Mouse (Mus musculus) adrenal gland, adult 2 months (tissue): Measurements from ENCODE around the gene Apoc1. TPM values are rescaled to one million over a fixed set of nuclear protein-coding genes. Genes with fewer than 3 reads are reported as not detected.
A peak's percentile ranks its signal among the peaks of the same experiment; 100 is the strongest.

Experiments used
- DNase-seq: peaks from one replicate; pipeline ENCODE4 v3.0.0; 2021
- long read RNA-seq: library from polyadenylated mRNA; stranded (forward); transcript quantifications from one replicate; pipeline ENCODE4 v2.0.0, GENCODE M21; 2021
- polyA plus RNA-seq: library from polyadenylated mRNA; depleted of rRNA; stranded (reverse); fragments of >200 nt; gene quantifications from 2 replicates; pipeline ENCODE4 v1.2.3, GENCODE M21; 2012; rRNA removed
- total RNA-seq, 2 experiments: library from RNA; stranded (reverse); gene quantifications; 2 replicates each; pipeline ENCODE4 v1.2.3; 2021

Apoc1 gene
- total RNA-seq: 1,000 to 10,000 TPM in 1 of 2 experiments, 100 to 1,000 TPM in 1; 204 to 1,066 TPM
- 76.5 and 212 TPM in 2 replicates for polyA plus RNA-seq
- long read RNA-seq, transcript Apoc1-201 (4 exons, 432 nt): major isoform, 55 of 62 reads
- long read RNA-seq, partial matches to known transcripts: 3 of 62 reads
- long read RNA-seq, other reads (novel, unspliced or antisense): 2 of 62 reads

DNA sequence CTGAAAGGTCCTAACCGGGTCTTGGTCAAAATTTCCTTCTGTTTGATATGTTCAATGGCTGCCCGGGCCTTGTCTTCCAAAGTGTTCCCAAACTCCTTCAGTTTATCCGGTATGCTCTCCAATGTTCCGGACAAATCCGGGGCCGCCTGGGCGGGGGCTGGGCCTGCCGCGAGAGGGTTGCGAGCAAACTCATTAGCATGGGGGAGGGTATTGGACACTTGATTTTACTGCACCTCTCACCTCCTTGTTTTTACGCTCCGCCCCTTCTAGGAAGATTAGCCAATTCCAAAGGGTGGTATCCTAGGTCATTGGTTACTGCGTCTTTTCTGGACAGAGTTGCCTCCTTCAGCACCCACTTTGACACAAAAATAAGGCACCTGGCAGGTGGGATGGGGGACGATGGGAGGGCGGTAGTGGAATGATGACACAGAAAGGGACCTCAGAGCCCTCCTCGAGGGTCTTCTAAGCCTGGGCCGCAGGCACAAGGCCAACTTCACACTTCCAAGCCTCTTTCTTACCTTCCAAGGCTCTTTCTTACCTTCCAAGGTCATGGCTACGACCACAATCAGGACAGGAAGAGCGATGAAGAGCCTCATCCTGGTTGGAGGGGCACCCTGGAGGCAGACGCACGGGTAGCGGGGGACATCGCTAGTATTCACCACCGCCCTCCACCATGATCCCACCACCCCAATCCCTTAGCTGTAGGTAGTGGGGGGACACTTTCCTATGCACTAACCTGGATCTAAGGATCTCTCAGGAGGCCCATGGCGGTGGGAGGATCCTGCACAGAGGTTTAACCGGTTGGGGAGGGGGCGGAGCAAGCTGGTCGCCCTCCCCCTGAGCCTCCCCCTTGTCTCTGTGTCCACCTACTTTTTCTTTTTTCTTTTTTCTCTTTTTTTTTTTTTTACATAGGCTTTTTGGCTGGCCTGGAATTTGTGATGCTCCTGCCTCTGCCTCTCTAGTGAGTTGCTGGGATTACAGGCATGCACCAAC, at the start of gene Apoc1:
Gene Apoc1, minus strand, starts transcription at position 788 of the 993 bp plus-strand sequence.
- DNase-seq: peak; percentile 69

DNA sequence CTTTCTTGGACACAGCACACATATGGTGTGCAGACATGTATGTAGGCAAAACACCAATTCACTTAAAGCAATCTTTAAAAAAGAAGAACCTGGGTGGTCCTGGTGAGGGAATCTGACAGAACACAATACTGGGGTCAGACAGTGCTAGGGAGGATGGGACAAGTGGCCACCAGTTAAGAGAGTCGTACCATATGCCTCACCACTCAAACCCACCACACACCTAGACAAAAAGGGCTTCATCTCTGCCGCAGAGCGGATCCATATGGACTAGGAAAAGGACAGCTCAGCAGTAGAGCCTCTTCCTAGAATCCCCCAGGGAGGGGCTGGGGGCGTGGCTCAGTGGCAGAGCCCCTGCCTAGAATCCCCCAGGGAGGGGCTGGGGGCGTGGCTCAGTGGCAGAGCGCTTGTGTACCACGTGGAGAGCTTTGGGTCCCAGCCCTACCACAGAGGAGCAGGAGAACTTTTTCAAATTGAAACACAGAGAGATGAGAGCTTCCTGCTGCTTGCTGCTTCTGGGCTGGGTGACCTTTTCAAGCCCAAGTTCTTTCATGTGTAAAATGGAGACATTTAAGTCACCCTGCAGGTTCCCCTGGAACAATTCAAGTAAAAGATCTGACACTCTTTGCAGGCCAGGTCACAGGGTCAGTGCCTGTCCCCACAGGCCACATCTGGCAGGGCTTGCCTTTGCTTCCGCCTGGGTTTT, 49.0 kb upstream of the Apoc1 start:
- DNase-seq: peak; percentile 50

DNA sequence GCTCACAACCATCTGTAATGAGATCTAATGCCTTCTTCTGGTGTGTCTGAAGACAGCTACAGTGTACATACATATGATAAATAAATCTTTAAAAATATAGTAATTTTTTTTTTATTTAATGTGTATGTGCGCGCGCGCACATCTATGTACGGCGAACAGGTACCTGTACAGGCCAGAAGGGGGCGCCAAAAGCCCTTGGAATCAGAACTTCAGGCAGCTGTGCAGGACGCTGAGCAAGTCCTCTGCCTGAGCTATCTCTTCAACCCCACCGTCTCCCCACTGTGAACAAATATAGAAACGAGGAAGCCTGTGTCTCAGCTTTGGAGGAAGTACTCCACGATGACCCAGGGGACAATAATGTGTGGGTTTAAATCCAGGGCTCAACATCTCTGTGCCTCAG, 47.8 kb upstream of the Apoc1 start:
- no peak for DNase-seq

DNA sequence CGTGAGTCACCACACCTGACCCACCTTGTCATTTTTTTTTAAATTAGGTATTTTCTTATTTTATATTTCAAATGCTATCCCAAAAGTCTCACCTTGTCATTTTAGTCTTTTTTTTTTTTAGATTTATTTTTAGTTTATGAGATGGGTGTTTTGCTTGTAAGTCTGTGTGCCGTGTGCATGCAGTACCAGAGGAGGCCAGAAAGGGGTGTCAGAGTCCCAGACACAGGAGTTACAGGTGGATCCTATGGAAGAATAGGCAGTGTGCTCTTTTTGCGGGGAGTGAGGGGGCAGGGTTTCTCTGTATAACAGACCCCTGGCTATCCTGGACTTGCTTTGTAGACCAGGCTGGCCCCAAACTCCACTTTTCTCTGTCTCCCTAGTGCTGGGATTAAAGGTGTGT, 46.3 kb upstream of the Apoc1 start:
- no peak for DNase-seq

DNA sequence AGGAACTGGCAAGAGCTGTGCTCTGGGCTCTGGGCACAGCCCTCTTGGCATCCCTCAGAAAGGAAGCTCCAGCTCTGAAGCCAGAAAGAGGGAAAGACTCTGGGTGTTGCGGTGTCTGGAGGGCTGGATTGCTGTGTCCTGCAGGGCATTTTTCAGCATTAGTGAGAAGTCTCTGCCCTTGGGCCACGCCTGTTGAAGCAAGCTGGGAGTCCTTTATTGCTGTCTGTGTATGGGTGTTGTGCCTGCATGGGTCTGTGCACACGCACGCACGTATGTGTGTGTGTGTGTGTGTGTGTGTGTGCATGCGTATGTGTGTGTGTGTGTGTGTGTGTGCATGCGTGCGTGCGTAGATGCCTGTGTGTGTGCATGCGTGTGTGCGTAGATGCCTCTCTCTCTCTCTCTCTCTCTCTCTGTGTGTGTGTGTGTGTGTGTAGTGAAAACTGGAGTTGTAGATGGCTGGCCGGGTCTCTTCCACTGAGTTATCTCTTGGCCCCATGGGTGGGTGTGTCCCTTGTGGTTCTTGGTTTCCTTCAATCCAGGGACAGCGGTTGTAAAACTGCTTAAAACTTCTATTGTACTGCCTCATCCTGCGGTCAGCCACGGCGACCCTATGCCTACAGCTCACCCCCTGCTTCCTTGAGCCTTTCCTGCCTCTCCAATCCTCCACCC, 44.1 kb upstream of the Apoc1 start:
- no peak for DNase-seq

DNA sequence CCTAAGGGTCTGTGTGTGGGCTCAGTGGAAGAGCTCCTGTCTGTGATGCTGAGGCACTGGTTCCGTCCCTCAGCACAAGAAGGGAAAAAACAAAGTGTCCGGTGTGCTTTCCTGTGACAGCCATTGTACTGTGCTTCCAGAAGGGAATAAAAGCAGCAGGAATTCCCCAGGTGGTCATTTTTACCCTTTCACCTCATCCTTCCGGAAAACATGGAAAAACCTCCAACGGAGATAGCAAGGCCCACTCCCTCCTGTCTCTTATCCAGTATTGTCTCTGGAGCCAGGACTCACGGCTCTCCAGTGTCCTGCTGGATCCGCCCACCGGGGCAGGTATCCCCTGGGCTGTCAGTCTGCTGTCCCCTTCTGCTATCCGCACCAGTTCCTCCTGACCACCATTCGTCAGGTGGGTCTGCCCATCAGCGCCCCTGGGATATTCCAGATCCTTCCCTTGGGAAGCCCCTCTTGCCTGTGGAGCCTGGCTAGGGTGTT, 41.8 kb upstream of the Apoc1 start:
- no peak for DNase-seq

DNA sequence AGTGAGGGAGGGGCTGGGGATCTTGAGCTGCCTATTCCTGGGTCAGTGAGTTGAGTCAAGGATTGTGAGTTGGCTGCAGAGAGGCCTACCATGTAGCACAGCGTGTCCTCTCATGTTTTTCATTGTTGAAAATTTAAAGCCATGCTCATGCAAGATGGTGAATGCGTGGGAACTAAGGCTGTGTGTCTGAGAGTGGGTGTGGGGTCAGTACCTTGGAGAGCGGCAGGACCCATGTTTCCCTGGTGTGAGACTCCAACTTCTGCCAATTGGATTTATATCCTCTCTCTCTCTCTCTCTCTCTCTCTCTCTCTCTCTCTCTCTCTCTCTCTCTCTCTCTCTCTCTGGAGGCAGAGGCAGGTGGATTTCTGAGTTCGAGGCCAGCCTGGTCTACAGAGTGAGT, 34.1 kb upstream of the Apoc1 start:
- DNase-seq: no peak

DNA sequence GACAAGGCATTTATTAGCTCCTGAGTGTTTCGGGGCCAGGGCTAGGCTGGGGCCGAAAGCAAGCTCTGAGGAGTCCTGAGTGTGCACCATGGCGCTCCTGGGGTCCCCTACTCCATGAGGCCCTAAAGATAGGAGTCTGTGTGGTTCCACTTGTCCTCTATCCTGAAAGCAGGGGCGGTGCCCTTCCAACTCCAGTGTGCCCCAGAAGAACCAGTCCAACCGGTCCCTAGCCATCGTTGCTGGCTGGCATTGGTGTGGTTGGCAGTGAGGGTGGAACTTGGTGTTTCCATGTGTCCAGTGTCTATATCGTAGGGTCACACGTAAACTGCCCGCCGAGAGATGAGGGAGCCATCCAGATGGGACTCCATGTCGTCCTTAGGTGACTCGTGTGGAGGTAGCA, 31.7 kb upstream of the Apoc1 start:
- no peak for DNase-seq

DNA sequence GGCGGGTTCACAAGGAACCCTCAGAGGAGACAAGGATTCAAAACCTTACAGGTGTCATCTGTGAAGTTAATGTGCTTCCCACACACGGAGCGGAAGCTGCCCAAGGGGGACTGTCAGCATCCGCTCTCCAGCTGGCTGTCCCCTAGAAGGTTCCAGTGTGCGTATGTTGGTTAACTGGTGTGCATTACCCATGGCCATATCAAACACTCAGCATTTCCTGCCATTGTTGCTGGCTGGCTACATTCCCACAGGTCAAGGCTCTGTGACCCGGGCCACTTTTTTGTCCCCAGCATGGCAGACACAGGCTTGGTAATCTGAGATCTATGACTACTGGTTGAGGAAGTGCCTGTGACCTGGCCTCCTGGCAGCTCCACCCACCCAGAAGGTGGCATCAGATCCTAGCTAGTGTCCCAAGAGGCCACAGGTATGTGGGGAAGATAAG, 30.3 kb upstream of the Apoc1 start:
- peak; percentile 81 for DNase-seq

DNA sequence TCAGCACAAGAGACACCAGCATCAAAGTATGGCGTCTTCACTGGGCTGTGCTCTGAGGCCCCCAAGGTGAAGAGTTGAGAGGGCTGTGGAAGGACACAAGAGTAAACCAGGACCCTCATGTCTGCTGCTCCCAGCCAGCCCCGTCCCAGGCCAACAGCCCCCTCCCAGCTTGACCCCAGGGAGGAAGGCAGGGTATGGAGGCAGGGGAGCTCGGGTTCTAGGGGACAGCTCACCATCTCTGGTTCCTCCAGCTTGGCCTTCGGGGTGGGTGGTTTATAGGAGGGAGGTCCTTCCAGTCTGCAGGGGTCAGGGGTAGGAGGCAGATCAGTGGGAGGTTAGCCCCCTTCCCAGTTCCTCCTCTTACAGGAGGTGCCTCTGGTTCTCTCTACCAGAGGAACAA, 26.7 kb upstream of the Apoc1 start:
- DNase-seq: no peak

DNA sequence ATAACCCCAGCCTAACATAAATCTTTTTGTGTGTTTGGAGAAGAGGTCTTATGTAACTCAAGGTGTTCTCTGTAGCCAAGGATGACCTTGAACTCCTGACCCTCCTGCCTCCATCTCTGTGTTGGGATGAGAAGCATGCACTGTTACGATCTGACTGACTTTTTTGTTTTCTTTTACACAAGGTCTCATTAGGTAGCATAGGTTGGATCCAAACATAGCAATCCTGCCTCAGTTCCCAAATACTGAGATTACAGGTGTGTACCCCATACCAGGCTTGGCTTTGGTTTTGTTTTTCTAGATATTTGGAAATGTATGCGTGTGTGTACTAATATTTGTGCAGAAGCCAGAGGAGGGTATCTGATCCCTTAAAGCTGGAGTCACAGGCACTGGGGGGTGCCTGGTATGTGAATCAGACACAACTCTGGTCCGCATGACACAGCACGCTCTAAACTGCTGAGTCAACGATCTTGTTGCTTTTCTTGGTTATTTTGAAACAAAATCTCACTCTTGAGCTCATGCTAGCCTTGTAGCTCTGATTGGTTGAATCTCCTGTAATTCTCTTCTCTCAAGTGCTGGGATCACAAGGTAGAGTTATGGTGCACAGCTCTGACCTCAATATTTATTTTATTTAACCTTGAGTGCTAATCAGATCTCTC, 26.0 kb upstream of the Apoc1 start:
- no peak for DNase-seq

DNA sequence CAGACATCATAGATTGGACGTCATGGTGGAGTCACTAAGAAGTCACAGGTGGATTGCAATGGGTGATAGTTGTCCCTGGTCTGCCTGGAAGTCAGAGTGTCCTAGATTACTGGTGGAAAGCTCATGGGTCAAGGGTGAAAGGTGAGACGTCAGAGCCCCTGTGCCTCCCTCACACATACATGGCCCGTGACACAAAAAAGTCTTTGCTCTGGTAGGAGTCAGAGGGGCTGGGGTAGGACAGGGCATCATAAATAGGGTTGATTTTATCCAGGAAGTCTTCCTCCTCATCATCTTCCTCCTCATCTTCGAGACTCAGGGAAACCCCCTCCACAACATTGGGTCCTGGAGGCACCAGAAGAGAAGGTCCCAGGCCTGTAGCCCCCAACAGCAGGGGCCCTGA, 24.9 kb upstream of the Apoc1 start:
- DNase-seq: no peak

DNA sequence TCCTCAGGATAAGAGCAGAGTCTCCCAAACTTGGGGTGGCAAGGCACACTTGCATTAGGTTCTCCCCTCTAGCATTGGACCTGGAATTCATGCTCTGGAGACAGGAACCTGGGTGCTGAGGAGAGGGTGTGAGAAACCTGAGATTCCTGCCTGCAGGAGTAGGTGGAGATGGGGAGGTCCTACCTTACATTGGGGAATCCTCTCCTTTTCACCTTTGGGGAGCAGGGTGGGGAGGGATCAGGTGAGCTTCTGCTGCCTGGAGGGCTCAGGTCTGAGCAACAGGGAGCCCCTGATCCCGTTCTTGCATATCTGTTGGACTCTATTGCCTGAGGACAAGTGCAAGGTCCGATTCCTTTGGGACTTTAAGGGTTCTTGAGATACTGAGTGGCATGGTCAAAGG, 24.4 kb upstream of the Apoc1 start:
- DNase-seq: no peak

DNA sequence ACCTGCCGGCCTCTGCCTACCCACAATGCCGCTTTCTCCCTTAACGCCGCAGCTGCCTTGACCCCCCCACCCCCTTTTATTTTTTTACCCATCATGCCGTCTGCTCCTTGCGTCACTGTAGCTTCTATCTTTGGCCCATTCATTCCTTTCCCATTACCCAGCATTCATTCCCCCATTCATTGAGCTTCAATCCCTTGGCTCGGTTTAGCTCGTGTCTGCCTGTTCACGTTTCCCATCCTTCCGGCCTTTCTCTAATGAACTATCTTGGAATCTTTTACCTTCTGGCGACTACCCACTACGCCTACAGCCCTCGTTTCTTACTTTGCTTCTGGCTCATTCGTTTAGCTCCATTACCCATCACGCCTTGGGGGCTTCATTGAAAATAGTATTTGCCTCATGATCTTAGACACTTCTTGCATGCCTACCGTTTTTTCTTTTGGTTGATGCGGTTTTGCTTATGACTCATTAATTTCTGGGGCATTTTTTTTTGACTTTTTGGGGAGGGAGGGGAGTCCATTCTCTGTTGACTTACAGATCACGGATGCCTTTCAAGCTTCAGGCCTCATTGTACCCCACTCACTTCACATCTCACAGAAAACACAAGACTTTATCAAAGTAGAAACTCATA, 23.7 kb upstream of the Apoc1 start:
- DNase-seq: no peak

DNA sequence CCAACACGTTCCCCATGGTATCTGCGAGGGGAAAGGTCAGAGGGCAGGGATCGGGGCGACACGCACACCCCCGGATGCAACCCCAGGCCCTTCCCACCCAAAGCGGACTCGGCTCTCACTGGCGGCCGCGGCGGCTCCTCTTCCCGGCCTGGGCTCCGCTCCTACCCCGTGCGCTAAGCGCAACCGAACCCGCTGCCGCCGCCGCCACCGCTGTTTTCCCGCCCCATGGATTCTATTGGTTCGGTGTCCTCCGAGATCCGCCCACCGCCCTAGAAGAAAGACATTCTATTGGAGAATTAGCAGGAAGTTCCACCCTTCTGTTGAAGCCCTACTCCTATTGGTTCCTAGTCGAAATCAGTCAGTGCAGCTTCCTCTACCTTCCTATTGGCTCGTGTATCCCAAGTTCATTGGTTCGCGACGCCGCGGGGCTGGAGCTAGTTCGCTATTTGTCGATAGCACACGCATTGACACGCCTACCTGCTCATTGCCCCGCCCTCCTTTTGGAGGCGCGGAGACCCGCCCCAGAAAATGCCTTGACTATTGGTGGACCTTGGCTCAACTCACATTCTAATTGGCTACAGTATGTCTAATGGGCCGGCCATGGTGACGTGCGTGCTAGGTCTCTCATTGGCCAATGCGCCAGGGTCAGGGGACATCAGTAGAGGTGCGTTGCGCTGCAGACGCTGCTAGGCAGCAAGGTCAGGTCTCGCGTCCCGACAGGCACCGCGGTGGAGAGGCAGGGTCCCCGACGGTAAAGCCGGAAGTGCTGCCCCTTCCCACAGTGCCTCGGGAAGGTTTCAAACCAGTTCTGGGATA, 23.0 kb upstream of the Apoc1 start, which contains the start of gene Tomm40:
Gene Tomm40, minus strand, starts transcription at position 200 of the 816 bp plus-strand sequence.
- peak; percentile 99 for DNase-seq

DNA sequence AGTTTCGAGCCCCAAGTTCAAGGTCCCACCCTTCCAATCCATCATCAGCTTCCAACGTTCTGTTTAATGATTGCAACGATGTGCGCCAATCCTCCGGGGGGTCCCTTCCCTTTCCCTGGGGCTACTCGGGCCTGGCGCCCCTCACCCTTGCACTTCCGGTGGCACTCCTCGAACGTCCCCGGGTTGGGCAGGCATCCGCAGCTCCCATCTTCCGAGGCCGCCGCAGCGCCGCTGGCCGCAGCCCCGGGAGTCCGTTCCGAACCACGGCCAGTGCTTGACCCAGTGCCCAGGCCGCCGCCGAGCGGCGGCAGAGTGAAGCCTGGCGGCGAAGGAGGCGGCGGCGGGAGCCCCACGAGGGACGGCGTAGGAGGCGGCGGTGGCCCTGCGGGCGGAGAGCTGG, 22.4 kb upstream of the Apoc1 start:
- no peak for DNase-seq

DNA sequence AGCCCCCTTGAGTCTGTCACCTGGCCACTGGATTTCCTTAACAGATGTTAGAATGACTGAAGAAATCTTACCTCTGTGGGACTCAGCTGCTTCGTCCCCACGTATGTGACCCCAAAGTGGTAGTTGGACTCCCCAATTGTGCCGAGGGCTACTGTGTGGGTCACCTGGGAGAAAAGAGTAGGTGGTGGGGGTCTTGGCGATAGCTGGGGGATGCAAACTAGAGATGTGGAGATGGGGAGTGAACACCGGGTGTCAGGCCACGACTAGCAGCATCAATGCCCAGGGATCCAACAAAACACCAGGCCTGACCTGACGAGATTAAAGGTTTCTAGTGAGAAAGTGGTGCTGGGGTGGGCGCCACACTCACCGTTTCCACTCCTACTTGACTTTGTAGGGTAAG, 21.1 kb upstream of the Apoc1 start:
- DNase-seq: no peak

DNA sequence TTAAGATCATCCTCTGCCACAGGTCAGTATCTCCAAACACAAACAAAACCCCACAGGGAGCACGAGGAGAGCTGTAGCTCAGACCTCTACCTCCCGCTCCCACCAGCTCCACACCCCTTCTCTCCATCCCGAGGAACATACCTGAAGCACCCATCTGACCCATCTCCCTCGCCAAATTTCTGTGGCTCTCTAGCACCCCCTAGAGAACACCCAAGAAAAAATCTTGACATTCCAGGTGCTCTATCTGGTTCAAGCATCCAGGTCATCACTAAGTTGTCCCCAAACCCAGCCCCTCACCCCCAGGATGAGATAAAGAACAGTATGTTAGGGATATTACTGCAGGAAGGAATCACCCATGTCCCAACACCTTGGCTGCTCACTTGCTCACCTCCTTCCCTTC, 20.7 kb upstream of the Apoc1 start:
- DNase-seq: no peak

DNA sequence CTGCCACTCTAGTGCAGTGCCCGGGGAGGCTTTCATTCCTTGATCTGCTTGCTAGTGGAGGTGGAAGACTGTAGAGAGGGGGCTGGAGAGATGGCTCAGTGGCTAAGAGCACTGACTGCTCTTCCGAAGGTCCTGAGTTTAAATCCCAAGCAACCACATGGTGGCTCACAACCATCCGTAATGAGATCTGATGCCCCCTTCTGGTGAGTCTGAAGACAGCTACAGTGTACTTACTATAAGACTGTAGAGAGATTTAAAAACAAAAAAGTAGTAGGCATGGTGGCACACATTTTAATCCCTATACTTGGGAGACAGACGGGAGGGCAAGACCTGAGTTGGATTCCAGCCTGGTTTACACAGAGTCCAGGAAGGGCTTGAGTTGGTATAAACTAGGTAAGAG, 20.0 kb upstream of the Apoc1 start:
- no peak for DNase-seq

DNA sequence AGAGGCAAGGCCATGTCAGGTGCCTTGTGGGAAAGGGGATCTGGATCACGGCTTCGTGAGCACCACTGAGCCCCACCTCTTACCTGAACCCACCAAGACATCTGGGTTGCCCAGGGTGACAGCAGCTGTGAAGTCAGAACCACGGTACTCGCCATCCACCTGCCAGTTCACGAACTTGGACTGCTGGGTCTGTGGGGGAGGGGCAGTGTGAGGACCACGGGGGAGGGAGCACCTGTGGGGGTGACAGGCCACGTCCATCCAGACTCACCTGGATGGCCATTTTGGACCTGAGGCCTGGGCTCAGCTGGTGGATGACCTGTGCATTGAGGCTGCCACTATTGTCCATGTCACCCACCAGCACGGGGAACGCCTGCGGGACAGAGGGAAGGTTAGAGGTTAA, 18.2 kb upstream of the Apoc1 start:
- no peak for DNase-seq
